Mouse (Mus musculus) neural tube, embryonic 13.5 days (tissue): ENCODE results near the gene Ank3. TPM values are rescaled to one million over a fixed set of nuclear protein-coding genes. Genes with fewer than 3 reads are reported as not detected.

ENCODE experiments used
- ATAC-seq: fragments of 200-750 bp; cut with Nextera tagmentation; 2 replicates; pipeline ENCODE4 v1.8.0; 2017; ENCODE audit warnings: low read depth, mild to moderate bottlenecking, moderate TSS enrichment, moderate library complexity
- H3K27ac ChIP-seq: fragments of 300-500 bp; sonication (generic); replicated peaks from 2 replicates; pipeline ENCODE4 v1.5.1; 2015; ENCODE audit warnings: moderate library complexity, mild to moderate bottlenecking, inconsistent platforms
- H3K27me3 ChIP-seq: fragments of 300-500 bp; sonication (generic); 2 replicates; pipeline ENCODE4 v1.6.1; 2015; ENCODE audit warnings: mild to moderate bottlenecking, inconsistent platforms
- H3K36me3 ChIP-seq: fragments of 300-500 bp; sonication (generic); 2 replicates; pipeline ENCODE4 v1.6.1; 2015; ENCODE audit warnings: mild to moderate bottlenecking, inconsistent platforms
- H3K4me1 ChIP-seq: fragments of 300-500 bp; sonication (generic); replicated peaks from 2 replicates; pipeline ENCODE4 v1.6.1; 2015; ENCODE audit warnings: inconsistent platforms
- H3K4me2 ChIP-seq: fragments of 300-500 bp; sonication (generic); 2 replicates; pipeline ENCODE4 v1.6.1; 2015; ENCODE audit warnings: inconsistent platforms, mild to moderate bottlenecking, moderate library complexity
- H3K4me3 ChIP-seq: fragments of 300-500 bp; sonication (generic); 2 replicates; pipeline ENCODE4 v1.5.1; 2015; ENCODE audit warnings: mild to moderate bottlenecking, inconsistent platforms
- H3K9ac ChIP-seq: fragments of 300-500 bp; sonication (generic); 2 replicates; pipeline ENCODE4 v1.6.1; 2015; ENCODE audit warnings: moderate library complexity, mild to moderate bottlenecking, inconsistent platforms
- H3K9me3 ChIP-seq: fragments of 300-500 bp; sonication (generic); 2 replicates; pipeline ENCODE4 v1.6.1; 2016; ENCODE audit warnings: inconsistent platforms
- WGBS: fragments of 180-500 bp; shearing (Covaris S2); methylation state at CpG from one replicate; pipeline ENCODE4 v1.1.7; 2015; 5-methylcytosine and 5-hydroxymethylcytosine counted together
- polyA plus RNA-seq: library from polyadenylated mRNA; unstranded; fragments of >200 nt; fragmentation: Nextera tagmentation; extraction: Ambion mirVana; gene quantifications from 2 replicates; pipeline ENCODE4 v1.2.1, GENCODE M21; 2015

Ank3 gene
- polyA plus RNA-seq, 1 experiment from 2014 or later = 104 TPM

GRCm38 (mm10) chr10:69924845-69925244 is 526.3 kb downstream of the Ank3 start:
- peaks cover 10% of the 10 kb centered on the region; the same call in 1 of the 2 replicates for H3K36me3 ChIP-seq
- H3K27me3 ChIP-seq = no peaks in the 10 kb centered on the region
- no peaks in the 10 kb centered on the region for H3K9me3 ChIP-seq
- 0 out of 2 replicates have a peak overlapping the region, but pooled peaks have one; percentile 14 for H3K9ac ChIP-seq
- H3K4me1 ChIP-seq = peaks cover 52% of the 10 kb centered on the region
- ATAC-seq = 0 out of 2 replicates have a peak, but pooled peaks have one; percentile 40
- WGBS = 3% methylated on average over 14 of the region's 14 CpGs
- peak overlapping the region; percentile 50 for H3K4me2 ChIP-seq
- H3K27ac ChIP-seq = no peak overlapping the region
- H3K4me3 ChIP-seq = no peak overlapping the region

GRCm38 (mm10) chr10:69925285-69926157 is 526.9 kb downstream of the Ank3 start:
- Histone ChIP-seq H3K36me3 (peaks cover 8% of the 10 kb centered on the region; the same call in 1 of the 2 replicates), H3K27ac (0 out of 2 replicates have a peak overlapping the region, but pooled peaks have one; percentile 18), H3K9ac (peak overlapping the region; percentile 31; the same call in 1 of the 2 replicates), H3K9me3 (no peaks in the 10 kb centered on the region), H3K4me2 (peak overlapping the region; percentile 50), H3K4me1 (peaks cover 52% of the 10 kb centered on the region), H3K4me3 (peak overlapping the region; percentile 23), H3K27me3 (no peaks in the 10 kb centered on the region)
- WGBS = under 1% methylated on average over 19 of the region's 19 CpGs
- ATAC-seq = peak; percentile 32; the same call in 1 of the 2 replicates

DNA sequence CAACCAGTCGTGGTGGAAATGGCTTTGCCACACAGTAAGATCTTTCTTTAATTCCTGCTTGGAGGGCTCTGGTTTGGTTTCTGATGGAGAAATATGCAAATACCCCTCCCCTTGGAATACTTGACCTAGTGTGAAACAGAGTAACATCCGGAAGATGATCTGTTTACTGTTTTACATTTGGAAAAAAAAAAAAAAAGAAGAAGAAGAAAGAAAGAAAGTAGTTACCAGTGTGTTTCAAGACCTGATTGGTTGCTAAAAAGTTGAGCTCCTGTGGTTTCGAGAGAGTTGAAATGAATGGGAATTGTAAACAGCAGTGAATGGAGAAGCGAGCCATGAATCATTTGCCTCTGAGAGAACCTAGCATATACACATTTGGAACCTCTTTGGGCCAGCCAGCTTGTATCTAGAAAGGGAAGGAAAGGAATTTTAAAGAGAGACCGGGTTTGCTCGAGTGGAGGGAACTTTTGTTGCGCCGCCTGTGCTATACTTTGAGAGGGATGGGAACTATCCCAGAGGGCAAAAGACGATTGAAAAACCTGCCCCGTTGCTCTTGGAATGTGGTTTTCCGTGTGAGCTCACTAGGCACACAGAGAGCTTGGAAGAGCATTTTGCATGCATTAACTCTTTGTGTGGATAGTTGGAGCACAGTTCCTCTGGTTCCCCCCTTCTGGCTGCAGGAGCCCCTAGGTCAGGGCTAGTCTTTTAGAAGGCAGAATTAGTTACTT is 527.7 kb downstream of the Ank3 start:
- peak overlapping the region; percentile 50 for H3K4me2 ChIP-seq
- no peaks in the 10 kb centered on the region for H3K27me3 ChIP-seq
- H3K4me3 ChIP-seq = peak overlapping the region; percentile 23
- H3K9ac ChIP-seq = no peak overlapping the region
- peaks cover 52% of the 10 kb centered on the region for H3K4me1 ChIP-seq
- H3K27ac ChIP-seq = 0 out of 2 replicates have a peak overlapping the region, but pooled peaks have one; percentile 38
- H3K36me3 ChIP-seq = peaks cover 13% of the 10 kb centered on the region; the same call in 1 of the 2 replicates
- 2% methylated on average over 11 of the region's 11 CpGs for WGBS
- H3K9me3 ChIP-seq = no peaks in the 10 kb centered on the region
- no peak for ATAC-seq

DNA sequence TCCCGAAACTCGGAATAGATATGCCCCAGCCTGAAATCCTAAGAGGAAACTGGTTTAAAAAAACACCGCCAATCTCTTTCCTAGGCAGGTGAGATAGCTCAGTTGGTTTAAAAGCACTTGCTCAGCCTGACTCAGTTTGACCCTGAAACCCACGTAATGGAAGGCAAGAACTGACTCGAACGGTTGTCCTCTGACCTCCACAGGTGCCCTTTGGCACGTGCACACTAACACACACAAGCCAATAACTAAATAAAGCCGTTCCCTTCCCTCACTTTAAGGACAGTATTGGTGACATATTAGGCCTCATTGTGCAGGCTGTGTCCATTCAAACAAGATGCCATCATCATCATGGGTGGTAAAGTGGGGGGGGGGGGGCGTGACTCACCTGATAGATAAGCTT is 528.4 kb downstream of the Ank3 start:
- ATAC-seq = no peak
- 6% methylated on average over 9 of the region's 9 CpGs for WGBS
- Histone ChIP-seq H3K36me3 (peaks cover 19% of the 10 kb centered on the region), H3K4me2 (peak overlapping the region; percentile 50), H3K4me1 (peaks cover 52% of the 10 kb centered on the region), H3K27ac (0 out of 2 replicates have a peak overlapping the region, but pooled peaks have one; percentile 18), H3K27me3 (no peaks in the 10 kb centered on the region), H3K4me3 (peak overlapping the region; percentile 23; the same call in 1 of the 2 replicates), H3K9me3 (no peaks in the 10 kb centered on the region), H3K9ac (no peak overlapping the region)

DNA sequence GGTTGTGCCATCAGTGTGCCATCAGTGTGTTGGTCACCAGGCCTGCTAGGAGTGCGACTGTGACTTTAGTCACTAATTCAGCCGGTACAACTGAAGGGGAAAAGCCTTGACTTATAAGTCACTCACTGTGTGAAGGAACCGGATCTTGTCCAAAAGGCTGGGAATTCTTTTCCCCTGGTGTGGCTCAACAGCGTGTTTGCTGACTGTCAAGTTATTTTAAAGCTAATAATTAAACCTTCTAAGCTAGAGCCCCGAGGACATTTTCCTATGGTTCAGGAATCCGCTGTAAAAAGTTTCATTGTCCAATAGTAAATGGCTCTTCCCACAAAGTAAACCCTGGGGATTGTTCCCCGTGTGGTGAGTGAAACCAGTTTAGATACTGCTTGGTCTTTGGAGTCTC is 529.8 kb downstream of the Ank3 start:
- Histone ChIP-seq H3K9me3 (no peaks in the 10 kb centered on the region), H3K4me2 (no peak overlapping the region), H3K4me1 (peaks cover 52% of the 10 kb centered on the region), H3K27me3 (no peaks in the 10 kb centered on the region), H3K27ac (0 out of 2 replicates have a peak overlapping the region, but pooled peaks have one; percentile 28), H3K36me3 (peaks cover 31% of the 10 kb centered on the region), H3K4me3 (no peak overlapping the region), H3K9ac (no peak overlapping the region)
- ATAC-seq = no peak
- 27% methylated on average over 7 of the region's 7 CpGs for WGBS

DNA sequence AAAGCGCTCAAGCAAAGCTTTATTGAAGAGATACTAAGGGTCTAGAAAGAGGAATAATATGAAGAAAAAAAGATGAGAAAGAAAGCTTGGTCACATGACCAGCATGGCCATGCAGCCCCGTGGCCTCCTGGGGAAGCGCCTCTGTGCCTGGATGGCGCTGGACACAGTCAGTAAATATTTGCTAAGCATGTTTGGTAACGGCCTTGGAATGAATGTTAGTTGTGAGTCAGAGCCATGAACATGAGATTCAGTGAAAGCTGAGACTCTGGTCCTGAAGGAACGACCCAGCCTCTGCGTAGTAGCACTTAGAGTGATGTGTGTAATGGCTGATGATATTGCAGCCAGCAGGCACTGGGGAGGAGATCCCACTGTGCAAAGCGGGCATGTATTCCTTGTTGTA is 531.9 kb downstream of the Ank3 start:
- Histone ChIP-seq H3K9ac (no peak overlapping the region), H3K4me1 (peaks cover 31% of the 10 kb centered on the region), H3K9me3 (no peaks in the 10 kb centered on the region), H3K27ac (no peak overlapping the region), H3K4me2 (no peak overlapping the region), H3K4me3 (no peak overlapping the region), H3K27me3 (no peaks in the 10 kb centered on the region), H3K36me3 (peaks cover 50% of the 10 kb centered on the region)
- WGBS = 90% methylated on average over 8 of the region's 8 CpGs
- no peak for ATAC-seq

DNA sequence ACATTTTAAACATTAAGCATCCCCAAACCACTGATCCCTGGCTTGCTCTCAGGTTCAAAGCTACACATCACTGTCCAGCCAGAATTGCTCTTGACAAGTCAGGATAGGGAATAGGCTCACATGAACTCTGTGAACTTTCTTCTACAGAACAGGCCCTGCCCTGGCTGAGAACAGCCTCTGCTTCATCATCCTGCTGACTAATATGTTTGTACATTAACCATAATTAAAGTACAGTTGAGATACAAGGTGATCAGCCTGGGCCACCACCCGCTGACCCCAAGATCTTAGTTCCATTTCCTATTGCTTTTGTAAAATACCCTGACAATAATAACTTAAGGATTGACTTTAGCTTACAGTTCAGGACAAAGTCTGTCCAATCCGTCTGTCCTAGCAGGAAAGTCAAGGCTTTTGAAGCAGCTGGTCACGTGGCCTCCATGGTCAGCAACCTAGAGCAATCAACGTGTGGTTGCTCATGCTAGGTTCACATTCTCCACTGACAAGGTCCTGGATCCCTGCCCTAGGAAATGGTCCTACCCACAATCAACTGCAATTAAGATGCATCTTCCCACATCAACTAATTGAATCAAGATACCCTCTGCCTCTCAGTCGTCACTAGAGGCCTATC is 538.0 kb downstream of the Ank3 start:
- 91% methylated on average over 5 of the region's 5 CpGs for WGBS
- H3K4me3 ChIP-seq = no peak overlapping the region
- H3K9me3 ChIP-seq = no peaks in the 10 kb centered on the region
- H3K4me2 ChIP-seq = no peak overlapping the region
- H3K27me3 ChIP-seq = no peaks in the 10 kb centered on the region
- no peak for ATAC-seq
- no peaks in the 10 kb centered on the region for H3K4me1 ChIP-seq
- no peak overlapping the region for H3K9ac ChIP-seq
- H3K27ac ChIP-seq = no peak overlapping the region
- H3K36me3 ChIP-seq = peaks cover 72% of the 10 kb centered on the region

GRCm38 (mm10) chr10:69937291-69937921 is 538.8 kb downstream of the Ank3 start:
- WGBS = 91% methylated on average over 7 of the region's 7 CpGs
- no peaks in the 10 kb centered on the region for H3K4me1 ChIP-seq
- no peak overlapping the region for H3K27ac ChIP-seq
- H3K36me3 ChIP-seq = peaks cover 66% of the 10 kb centered on the region
- no peak for ATAC-seq
- no peak overlapping the region for H3K9ac ChIP-seq
- no peaks in the 10 kb centered on the region for H3K9me3 ChIP-seq
- H3K4me2 ChIP-seq = no peak overlapping the region
- no peak overlapping the region for H3K4me3 ChIP-seq
- no peaks in the 10 kb centered on the region for H3K27me3 ChIP-seq

- Histone ChIP-seq H3K36me3 (peaks cover 49% of the 10 kb centered on the region), H3K27me3 (no peaks in the 10 kb centered on the region), H3K27ac (no peak overlapping the region), H3K9ac (no peak overlapping the region), H3K4me1 (peaks cover 12% of the 10 kb centered on the region), H3K4me3 (no peak overlapping the region), H3K9me3 (no peaks in the 10 kb centered on the region), H3K4me2 (no peak overlapping the region)
- ATAC-seq = no peak
- WGBS = 93% methylated on average over 7 of the region's 7 CpGs
These were observed 540.6 kb downstream of the Ank3 start for GRCm38 (mm10) chr10:69939144-69939543.

DNA sequence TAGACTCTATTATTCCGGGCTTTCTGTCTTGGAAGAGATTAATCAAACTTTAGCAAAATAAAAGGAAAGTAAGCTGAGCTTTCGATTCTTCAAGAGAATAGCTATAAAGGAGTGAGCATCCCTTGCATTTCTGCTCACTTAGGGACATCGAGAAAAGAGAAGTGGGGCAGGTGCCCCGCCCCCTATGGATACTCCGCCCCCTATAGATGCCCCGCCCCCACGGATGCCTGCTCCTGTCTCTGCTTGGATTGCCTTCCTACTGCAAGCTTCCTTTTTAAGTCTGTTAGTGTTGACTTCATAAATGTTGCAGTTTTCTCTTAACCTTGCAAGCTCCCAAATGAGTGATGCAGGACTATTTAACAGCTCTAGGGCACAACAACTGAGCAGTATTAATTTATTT is 541.4 kb downstream of the Ank3 start:
- Histone ChIP-seq H3K9ac (no peak overlapping the region), H3K4me3 (no peak overlapping the region), H3K4me2 (no peak overlapping the region), H3K27me3 (no peaks in the 10 kb centered on the region), H3K9me3 (no peaks in the 10 kb centered on the region), H3K4me1 (peaks cover 20% of the 10 kb centered on the region), H3K36me3 (peaks cover 43% of the 10 kb centered on the region), H3K27ac (no peak overlapping the region)
- no peak for ATAC-seq
- 54% methylated on average over 7 of the region's 7 CpGs for WGBS

- no peak for ATAC-seq
- H3K4me2 ChIP-seq = no peak overlapping the region
- WGBS = 94% methylated on average over 7 of the region's 7 CpGs
- no peak overlapping the region for H3K4me3 ChIP-seq
- H3K9me3 ChIP-seq = no peaks in the 10 kb centered on the region
- peaks cover 31% of the 10 kb centered on the region for H3K4me1 ChIP-seq
- H3K36me3 ChIP-seq = peaks cover 35% of the 10 kb centered on the region
- H3K27ac ChIP-seq = no peak overlapping the region
- no peaks in the 10 kb centered on the region for H3K27me3 ChIP-seq
- no peak overlapping the region for H3K9ac ChIP-seq
These were observed 542.4 kb downstream of the Ank3 start for GRCm38 (mm10) chr10:69941001-69941400.
